Mouse (Mus musculus) common myeloid progenitor, adult 5-6 weeks (primary cell): Measurements from ENCODE around the gene Slc30a9. TPM values are rescaled to one million over a fixed set of nuclear protein-coding genes. Genes with fewer than 3 reads are reported as not detected.
A peak's percentile ranks its signal among the peaks of the same experiment; 100 is the strongest.

Experiments used
- ATAC-seq: replicated peaks from 2 replicates; pipeline ENCODE4 v1.8.0; 2016; ENCODE audit warnings: low read depth, mild to moderate bottlenecking, moderate TSS enrichment, inconsistent platforms; ENCODE audit not compliant: poor library complexity, severe bottlenecking
- total RNA-seq: library from RNA; stranded (forward); fragments of 200-1000, 187-1606 nt; gene quantifications from 2 replicates; pipeline ENCODE4 v1.2.3, GENCODE M21; 2017

The Slc30a9 gene
- total RNA-seq, 1 experiment from 2014 or later: 25.6 TPM

DNA sequence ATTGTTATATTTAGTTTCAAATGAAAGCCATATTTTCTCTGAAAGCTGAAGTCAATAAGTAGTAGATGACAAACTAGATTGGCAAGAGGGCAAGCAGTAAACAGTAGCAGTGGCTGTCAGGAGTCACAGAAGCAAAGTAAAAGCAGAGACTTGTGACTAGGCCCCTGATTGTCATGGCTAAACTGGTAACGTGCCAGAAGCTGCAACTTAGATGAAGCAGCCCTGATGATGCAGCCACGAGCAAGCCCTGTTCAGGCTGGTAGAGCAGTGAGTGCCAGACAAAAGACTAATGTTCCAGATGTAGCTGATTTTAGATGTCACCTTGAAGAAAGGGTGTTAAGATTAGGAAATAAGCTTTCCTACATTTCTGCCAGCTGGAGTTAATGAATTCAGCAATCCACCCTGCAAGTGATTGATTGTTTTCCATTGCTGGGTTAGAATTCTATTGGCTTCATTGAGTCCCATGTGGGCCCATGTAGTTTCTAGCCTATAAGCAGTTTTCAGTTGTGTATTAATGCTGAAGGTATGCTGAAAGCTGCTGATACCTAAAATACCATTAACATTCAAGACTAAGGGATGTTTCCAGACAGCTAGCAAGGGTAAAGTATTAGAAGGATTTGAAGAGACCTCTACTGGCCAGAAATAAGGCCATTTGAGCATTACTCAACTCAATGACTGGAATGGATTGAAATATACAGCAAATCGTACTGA, 5.2 kb downstream of the Slc30a9 start:
- no peak for ATAC-seq

DNA sequence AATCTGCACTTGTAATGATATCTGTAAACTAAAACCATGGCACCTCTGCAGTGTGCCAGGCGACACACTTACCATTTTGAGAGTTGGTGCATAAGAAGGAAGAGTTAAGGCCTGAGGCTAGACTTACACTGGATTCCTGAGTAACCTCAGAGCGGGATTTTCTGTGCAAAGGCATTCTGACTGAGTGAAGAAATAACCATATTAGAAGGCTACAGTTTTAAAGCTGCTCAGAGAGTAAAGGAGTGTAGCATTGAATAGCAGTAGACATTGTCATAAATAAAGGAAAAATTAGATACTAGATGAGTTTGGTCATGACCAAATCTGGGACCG, 5.7 kb downstream of the Slc30a9 start:
- ATAC-seq: no peak

DNA sequence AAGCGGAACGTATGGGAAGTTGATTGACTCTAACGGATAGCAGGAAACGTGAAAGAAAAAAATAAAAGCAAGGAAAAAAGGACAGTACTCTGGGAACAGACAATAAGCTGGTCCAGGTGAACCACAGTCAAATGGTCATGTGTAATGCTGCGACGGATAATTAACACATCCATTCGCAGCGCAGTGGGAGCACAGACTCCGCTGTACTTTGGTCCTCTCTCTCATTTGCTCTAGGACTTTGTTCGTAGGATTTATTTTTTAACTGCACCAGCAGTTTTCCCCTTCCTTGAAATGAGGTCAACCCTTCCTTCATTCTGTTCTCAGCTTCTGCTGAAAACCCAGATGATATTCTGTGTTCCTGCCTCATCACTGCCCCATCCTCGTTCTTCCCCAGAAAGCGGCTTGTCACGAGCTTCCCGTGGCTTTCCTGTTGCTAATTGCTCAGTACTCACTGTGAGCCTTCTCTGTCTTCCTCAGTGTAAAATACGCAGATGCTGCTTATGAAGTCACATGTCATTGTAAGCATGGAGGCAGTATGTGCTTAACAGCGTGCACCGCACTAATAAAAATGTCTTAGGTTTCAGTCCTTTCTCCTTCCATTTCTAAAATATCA, 15.0 kb downstream of the Slc30a9 start:
- ATAC-seq: no peak

DNA sequence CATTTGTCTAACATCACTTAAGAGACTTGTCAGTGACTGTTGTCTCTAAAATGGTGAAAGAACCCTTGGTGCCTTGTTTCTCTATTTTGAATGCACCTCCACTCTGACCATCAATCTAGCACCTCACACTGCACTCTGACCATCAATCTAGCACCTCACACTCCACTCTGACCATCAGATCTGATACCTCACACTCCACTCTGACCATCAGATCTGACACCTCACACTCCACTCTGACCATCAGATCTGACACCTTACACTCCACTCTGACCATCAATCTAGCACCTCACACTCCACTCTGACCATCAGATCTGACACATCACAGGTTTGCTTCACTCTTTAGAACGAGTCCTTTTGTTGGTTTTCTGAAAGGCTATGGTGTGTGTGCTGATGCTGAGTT, 17.3 kb downstream of the Slc30a9 start:
- no peak for ATAC-seq

DNA sequence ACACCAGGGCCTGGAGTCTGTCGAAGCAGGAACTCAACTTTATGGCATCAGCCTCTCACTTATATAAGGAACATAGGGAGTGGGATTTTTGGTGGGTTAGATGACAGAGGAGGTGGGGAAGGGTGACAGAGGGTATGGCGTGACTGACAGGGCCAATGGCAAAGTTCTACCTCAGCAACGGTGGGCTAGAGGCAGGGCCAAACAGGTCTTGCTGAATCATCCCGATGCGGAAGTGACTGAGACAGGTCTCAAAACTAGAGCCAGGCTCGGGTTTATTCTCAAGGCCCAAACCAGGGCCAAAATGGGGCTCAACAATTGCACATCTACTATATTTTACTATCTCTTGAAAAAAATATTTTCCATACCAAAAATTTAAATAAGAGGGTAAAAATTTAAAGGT, 34.1 kb downstream of the Slc30a9 start:
- ATAC-seq: no peak

DNA sequence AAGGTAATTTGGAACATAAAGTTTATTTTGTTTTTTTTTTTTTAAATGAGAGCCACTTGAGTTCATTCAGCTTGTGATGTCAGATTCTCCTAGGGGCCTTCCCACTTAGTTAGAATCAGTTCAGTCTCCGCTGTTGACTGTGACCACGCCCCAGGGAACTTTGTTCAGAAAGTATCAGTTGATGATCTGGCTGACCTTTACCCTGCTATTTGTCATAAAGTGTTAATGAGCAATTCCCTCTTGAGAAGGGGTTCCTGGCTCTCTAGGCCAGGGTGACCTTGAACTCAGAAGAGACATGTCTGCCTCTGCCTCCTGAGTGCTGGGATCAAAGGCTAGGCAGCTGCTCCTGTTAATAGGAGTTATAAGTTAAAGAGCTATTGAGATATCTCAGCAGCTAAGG, 40.3 kb downstream of the Slc30a9 start:
- no peak for ATAC-seq

DNA sequence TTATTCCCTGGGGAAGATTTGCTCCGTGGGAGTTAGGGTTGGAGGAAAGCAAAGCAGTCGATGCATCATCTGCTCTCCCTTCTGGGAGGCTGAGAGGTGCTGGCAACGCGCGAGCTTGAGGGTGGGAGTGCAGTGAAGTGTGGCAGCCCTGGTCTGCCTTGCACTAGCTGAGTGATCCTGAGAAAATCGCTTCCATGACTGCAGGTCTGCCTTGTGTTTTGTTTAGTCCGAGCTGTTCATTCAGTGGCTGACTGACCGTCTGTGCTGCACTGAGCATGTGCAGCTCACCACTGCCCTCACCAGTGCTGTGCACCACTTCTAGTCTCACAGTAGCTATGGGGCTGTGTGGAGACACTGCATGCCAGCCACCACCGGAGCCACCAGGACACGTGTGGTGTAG, 42.2 kb downstream of the Slc30a9 start:
- ATAC-seq: no peak

DNA sequence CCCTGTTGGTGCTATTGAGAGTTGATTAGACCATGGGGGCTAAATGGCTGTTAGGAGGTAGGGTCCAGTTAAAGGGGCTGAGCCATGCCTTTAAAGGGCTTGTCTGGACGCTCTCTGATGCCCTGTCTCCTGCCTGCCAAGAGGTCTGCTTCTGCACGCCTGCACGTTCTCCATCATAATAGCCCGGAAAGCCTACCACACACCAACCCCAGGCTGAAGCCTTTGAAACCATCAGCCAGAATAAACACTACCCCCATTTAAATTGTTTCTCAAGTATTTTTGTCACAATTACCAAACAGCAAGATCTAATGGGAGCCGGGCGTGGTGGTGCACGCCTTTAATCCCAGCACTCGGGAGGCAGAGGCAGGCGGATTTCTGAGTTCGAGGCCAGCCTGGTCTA, 55.6 kb downstream of the Slc30a9 start:
- no peak for ATAC-seq

DNA sequence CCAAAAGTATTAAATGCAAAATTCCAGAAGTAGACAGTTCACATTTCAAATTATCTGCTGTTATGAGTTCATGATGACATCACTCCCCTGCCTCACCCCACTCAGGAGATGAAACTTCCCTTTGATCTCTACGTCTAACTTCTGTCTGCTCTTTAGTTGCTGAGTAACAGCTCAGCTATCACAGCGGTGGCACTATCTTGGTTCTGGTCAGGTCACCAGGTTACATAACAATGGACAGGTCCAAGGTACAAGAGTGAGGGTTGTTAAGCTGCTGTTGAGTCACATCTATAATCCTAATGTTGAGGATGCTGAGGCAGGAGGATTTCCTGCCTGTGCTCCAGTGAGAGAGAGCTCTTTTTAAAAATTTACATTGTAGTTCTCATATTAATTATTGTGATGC, 56.2 kb downstream of the Slc30a9 start:
- no peak for ATAC-seq

DNA sequence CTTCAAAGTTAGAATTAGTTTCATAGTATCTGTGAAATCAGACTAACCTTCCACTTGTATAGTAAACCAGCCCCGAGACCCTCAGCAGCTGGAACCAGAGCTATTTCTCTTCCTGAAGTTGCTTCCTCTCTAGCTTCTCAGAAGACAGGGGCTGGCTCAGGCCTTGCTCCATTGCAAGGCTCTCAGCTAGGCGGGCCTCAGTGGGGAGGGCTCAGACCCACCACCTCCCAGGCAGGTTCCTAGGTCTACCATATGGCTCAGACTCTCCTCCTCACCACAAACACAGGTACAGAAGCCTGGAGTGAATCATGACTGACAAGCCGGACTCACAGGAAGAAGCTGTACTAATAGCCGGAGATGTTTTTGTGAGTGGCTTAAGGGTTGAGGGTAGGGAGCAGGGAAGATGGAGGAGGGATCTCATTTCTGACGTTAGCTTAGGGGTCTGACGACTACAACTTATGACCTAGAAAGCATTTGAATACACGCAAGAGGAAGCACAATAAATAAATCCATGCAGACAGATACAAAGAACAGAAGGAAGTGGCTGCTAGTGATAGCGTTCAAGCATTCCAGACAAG, 70.4 kb downstream of the Slc30a9 start:
- ATAC-seq: peak; percentile 18; the same call in 1 of the 2 replicates

DNA sequence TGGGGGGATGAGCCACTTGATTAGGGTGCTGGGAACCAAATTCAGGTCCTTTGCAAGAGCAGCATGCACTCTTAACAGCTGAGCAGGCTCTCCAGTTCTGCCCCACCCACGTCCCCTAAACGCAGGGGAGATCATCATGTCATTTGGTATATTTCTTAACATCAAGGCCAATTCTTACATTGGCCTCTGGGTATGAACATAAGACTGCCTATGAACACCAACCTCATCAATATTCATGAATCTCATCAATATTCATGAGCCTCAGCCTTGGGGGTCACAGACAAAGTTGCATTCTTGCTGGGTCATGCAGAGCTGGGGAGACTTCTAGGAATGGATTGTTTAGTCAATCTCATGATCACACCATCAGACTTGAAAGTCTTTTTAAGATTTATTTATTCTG, 74.9 kb downstream of the Slc30a9 start:
- no peak for ATAC-seq

DNA sequence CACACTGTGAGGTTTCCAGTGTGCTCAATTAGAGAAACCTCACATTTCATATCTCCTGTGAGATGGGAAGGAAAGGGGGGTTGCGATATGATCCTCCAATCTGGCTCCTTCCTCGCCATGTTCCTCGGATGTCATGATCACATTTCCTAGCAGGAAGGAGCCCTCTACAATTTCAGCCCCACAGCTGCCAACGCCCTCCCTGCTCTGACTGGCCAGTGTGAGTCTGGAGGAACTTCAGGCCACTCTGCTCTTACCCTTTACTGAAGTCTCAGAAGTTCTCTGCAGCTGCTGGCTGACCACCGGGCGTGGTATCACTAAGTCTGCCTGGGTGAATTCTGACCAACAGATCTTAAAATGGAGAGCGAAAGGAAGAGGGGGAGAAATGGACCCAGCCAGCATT, 75.8 kb downstream of the Slc30a9 start:
- ATAC-seq: no peak

DNA sequence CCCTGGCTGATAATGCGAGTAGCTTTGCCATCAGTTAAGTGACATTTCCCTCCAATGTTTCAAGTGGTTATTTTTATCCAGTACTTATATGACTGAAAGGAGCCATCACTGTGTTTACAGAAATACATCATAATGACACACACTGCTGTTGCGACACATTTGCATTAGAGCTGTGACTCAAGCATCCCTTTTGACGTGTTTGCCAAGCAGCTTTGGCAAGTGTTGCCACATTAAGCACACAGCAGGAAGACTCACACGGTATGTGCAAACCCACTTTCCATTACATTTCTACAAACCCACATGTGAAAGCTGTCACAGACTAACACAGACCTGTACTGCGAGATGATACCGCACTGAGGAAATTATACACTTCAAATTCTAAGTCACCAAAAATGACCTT, 87.2 kb downstream of the Slc30a9 start:
- peak; percentile 68 for ATAC-seq

DNA sequence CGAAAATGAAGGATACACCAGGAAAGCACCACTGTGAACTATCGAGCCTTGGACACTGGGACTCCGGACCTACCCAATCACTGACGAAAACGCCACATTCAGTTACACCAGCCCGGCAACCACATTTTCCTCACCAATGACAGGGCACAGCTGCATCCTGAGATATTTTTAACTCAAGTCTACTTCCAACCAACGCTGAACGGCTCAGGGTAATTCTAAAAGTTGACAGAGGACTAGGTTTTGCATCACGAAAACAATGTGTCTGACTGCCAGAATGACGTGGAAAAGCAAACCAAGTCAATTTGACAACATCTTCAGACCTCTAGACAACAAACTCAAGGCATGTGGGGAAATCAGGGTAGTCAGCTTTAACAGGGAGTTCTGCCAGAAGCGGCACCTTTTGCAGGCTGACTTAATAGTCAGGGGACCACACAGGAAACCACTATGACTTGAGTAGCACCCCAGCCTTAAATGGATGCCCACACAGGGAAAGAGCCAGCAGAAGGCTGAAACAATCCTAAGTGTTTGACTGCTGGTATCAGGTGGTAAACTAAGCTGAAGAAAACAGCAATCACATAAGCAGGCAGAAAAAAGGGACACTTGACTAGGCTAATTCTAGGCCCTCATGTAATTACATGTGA, 88.6 kb downstream of the Slc30a9 start:
- peak; percentile 80 for ATAC-seq

DNA sequence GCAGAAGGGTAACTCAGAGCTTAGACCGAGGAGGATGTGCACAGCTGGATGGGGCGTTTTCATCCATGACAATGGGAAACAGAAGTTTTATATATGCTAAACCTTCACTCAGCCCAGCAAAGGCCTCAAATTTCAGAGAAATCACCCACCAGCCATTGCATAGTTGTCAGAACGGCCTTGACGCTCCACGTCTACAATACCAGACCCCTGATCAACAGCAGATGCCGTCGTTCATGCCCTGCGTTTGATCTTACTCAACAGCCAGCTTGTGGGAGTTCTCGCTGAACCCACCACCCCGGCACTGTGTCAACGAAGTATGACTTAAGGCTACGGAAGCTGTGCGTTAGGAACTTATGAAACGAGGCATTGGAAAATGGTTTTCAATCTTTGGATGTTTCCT, 90.4 kb downstream of the Slc30a9 start:
- ATAC-seq: no peak

DNA sequence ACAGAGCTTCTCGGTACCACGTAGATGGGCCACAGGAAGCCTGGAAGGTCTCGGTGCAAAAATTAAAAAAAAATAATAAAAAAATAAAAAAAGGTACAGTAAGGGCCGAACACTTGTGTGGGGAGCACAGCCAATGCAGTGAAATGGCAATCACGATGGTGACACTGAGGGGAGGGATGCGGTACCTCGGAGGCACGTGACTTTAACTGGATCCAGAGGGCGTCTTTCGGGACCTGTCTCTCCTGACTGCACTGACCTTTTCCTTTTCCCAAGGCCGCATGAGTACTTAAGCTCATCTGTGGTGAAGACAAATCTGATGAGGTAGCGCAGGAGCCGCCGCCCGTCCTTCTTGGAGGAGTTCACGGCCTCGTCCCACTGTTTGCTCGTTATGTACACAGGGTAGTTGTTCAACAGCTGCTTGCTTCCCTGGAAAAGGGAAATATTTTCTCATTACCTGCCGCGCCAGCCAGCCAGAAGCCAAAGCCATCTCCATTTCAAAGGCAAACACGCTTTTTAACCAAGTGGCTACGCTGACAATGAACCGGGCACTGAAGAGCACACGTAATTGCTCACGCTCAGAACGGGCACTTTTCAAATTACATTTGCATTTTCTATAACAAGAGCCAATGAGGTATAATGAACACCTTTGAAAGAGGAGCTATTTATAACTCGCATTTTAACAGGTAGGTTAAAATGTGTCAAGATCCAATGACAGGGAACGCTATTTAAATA, 93.3 kb downstream of the Slc30a9 start:
- ATAC-seq: no peak

DNA sequence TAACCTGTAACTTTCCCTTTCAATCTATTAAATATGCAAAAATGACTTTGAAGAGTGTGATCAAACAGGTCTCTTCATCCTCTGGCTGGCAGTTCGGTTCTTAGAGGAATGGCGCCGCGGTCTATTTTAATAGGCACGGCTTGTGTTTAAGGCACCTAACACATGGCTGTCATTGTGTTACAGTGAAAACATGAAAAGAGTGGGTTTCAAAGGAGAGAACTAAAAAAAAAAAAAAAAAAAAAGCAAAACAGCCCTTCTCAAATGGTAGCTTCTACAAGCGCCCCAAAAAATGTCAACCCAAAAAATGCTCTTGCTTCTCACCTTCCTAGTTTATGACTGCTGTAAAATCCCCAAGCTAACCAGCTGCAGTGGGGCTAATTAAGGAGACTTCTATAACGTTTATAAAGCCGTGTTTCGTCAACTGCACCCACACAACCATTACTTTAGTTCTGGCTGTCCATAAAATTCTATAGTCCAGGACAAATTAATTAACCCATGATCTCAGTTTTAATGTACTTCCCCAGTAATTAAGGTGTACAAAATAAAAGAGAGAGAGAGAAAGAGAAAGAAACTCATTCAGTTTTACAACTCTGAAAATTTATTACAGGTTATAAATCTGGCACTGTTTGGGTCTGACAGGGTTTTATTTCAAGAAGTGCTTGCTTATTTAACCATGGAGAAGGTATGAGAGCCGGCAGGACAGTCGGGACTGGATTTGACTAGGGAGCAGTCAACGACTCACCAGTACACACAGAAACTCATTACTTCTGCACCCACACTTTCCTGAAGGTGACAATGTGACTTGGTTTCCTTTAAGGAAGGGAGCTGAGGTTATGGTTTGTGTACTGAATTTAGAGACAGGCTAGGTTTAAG, 94.1 kb downstream of the Slc30a9 start:
- no peak for ATAC-seq

DNA sequence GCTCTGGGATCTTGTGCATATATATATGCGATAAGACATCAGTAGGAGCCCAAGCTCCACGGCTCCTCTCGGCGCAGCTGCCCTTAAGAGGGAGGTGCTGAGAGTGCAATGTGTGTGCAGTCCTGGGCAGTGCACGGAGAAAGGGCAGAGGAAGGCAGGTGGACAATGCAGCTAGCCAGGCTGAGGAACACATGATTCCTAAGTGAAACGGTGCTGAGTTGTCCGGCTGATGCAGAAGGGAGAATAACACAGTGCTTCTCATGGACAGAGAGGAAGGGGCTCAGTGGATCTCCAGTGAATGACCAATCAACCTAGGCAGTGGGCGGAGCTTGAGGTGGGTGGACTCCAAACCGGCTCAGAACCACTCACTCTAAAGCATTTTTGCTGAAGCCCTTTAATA, 94.9 kb downstream of the Slc30a9 start:
- ATAC-seq: peak; percentile 24; the same call in 1 of the 2 replicates

DNA sequence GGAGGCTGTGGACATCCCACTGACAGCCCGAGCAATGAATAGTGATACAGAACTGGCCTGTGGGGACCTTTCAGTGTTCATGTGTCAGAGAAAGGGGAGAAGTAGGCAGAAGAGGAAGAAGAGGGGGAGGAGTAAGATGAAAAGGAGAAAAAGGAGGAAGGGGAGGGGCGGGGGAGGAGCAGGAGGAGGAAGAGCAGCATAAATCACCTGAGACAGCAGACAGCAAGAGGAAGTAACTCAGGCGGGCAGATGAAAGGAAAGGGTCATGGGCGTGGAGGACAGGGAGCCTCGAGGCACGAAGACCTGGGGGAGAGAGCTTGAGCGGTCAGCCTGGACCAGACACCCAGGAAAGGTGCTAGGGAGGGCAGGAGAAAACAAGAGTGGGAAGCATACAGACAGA, 97.6 kb downstream of the Slc30a9 start:
- ATAC-seq: peak; percentile 85

DNA sequence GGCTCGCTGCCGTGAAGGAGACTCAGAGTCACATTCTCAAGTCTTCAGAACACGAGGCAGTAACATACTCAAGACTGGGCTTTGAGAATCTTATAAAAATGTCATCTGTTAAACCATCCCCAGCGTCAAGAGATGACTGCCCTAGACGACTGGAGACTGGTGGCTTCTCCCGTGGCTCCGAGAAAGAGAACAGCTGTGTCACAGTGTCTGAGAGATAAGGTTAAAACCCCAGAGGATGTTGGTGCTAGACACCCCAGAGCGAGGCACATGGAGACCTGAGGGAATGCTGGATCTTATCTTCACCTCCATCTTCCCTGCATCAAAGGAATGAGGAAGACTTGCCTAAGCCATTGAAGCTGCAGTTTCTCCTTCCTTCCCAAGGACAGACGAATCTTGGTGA, 98.2 kb downstream of the Slc30a9 start:
- peak; percentile 52 for ATAC-seq
